Mouse (Mus musculus) midbrain, embryonic 11.5 days (tissue): ENCODE results near the gene Fam19a2. TPM values are rescaled to one million over a fixed set of nuclear protein-coding genes. Genes with fewer than 3 reads are reported as not detected.

Experiments used
- ATAC-seq: fragments of 200-750 bp; cut with Nextera tagmentation; 2 replicates; pipeline ENCODE4 v1.8.0; 2017; ENCODE audit warnings: moderate TSS enrichment, moderate library complexity; ENCODE audit not compliant: low FRiP score
- DNase-seq: peaks from one replicate; pipeline ENCODE4 v3.0.0; 2015; ENCODE audit warnings: low spot score; ENCODE audit errors: missing footprints
- H3K27ac ChIP-seq: fragments of 300-500 bp; sonication (generic); 2 replicates; pipeline ENCODE4 v1.5.1; 2014; ENCODE audit warnings: low read depth, low read length
- H3K27me3 ChIP-seq: fragments of 300-500 bp; sonication (generic); 2 replicates; pipeline ENCODE4 v1.6.1; 2014; ENCODE audit warnings: mild to moderate bottlenecking, low read length, moderate library complexity, mixed read lengths; ENCODE audit not compliant: control insufficient read depth, insufficient read depth
- H3K36me3 ChIP-seq: fragments of 300-500 bp; sonication (generic); 2 replicates; pipeline ENCODE4 v1.6.1; 2014; ENCODE audit warnings: mild to moderate bottlenecking, low read length, moderate library complexity, mixed read lengths; ENCODE audit not compliant: control insufficient read depth, insufficient read depth
- H3K4me1 ChIP-seq: fragments of 300-500 bp; sonication (generic); 2 replicates; pipeline ENCODE4 v1.6.1; 2014; ENCODE audit warnings: low read length; ENCODE audit not compliant: control insufficient read depth, insufficient read depth
- H3K4me2 ChIP-seq: fragments of 300-500 bp; sonication (generic); 2 replicates; pipeline ENCODE4 v1.6.1; 2014; ENCODE audit warnings: mild to moderate bottlenecking, moderate library complexity
- H3K4me3 ChIP-seq: fragments of 300-500 bp; sonication (generic); 2 replicates; pipeline ENCODE4 v1.5.1; 2014; ENCODE audit warnings: low read depth, low read length
- H3K9ac ChIP-seq: fragments of 300-500 bp; sonication (generic); 2 replicates; pipeline ENCODE4 v1.6.1; 2014; ENCODE audit warnings: low read length
- H3K9me3 ChIP-seq: fragments of 300-500 bp; sonication (generic); 2 replicates; pipeline ENCODE4 v1.6.1; 2016; ENCODE audit warnings: low read length; ENCODE audit not compliant: control insufficient read depth
- WGBS: fragments of 180-500 bp; shearing (Covaris S2); extraction: QIAGEN DNeasy Blood & Tissue Kit; methylation state at CpG from one replicate; pipeline ENCODE4 v1.1.7; 2014; 5-methylcytosine and 5-hydroxymethylcytosine counted together
- polyA plus RNA-seq: library from polyadenylated mRNA; unstranded; fragments of >200 nt; fragmentation: Nextera tagmentation; extraction: Ambion mirVana; gene quantifications from 2 replicates; pipeline ENCODE4 v1.2.1, GENCODE M21; 2014

The Fam19a2 gene
- polyA plus RNA-seq, 1 experiment from 2014 or later, result 4.7 TPM

GRCm38 (mm10) chr10:123360492-123360891 is 96.7 kb downstream of the Fam19a2 start:
- Histone ChIP-seq H3K9me3 (no peaks in the 10 kb centered on the region), H3K4me3 (no peak overlapping the region), H3K9ac (no peak overlapping the region), H3K4me1 (no peaks in the 10 kb centered on the region), H3K27ac (no peak overlapping the region), H3K27me3 (no peaks in the 10 kb centered on the region), H3K4me2 (no peak overlapping the region), H3K36me3 (no peaks in the 10 kb centered on the region)
- ATAC-seq, result no peak
- whole genome bisulfite sequencing, result 92% methylated on average over 14 of the region's 14 CpGs
- peak; percentile 26 for DNase-seq

DNA sequence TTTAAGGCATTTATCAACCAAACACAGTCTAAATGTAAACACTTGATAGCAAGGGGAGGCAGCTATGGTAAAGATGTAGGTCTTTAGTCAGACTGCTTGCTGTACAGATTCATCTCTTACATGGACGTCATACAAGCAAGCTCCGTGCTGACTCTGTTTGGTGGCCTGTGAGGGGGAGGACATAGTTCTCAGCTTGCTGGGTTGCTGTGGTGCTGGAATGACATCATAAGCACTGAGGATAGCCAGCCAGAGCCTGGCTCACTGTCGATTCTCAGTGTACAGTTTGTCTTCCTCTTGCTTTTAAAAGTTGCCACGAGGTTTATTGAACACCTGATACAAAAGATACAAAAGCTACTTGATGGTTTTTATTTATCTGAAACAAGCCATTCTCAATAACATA is 100.8 kb downstream of the Fam19a2 start:
- 84% methylated on average over 4 of the region's 4 CpGs for WGBS
- no peaks in the 10 kb centered on the region for H3K36me3 ChIP-seq
- no peak overlapping the region for H3K9ac ChIP-seq
- H3K27ac ChIP-seq, result no peak overlapping the region
- ATAC-seq, result no peak
- peak; percentile 71 for DNase-seq
- no peaks in the 10 kb centered on the region for H3K4me1 ChIP-seq
- no peak overlapping the region for H3K4me3 ChIP-seq
- H3K9me3 ChIP-seq, result no peaks in the 10 kb centered on the region
- H3K4me2 ChIP-seq, result no peak overlapping the region
- H3K27me3 ChIP-seq, result no peaks in the 10 kb centered on the region

DNA sequence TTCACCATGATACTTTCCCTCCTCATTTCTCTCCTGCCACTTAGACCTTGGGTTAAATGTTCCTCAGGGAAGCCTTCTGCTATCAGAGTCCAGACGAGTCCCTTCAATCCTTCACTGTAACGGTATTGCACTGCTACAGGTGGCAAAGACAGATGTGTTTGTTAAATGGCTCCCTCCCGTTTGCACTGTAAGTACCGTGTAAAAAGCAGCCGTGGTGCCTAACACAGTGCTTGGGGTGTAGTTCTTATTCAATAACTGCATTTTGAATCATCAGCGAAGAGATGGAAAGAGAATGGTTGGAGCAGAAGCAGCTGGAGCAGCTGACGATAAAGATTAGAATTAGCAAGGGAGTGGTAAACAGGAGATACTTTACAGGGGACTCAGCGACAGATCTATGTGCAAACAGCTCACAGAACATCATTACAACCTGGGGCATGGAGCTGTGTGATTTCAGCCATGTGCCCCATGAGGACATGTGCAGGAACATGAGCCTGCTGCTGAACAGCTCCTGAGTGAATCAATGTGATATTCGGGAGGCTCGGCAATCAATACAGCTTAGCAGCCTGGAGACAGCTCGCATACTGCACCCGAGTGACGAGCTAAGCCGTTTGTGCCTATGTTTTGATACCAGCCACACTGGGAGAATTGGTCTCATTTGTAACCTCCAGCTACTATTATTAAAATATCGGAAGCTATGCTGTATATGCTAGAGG is 103.5 kb downstream of the Fam19a2 start:
- Histone ChIP-seq H3K9ac (no peak overlapping the region), H3K4me3 (no peak overlapping the region), H3K27me3 (no peaks in the 10 kb centered on the region), H3K27ac (no peak overlapping the region), H3K4me1 (no peaks in the 10 kb centered on the region), H3K9me3 (no peaks in the 10 kb centered on the region), H3K4me2 (no peak overlapping the region), H3K36me3 (no peaks in the 10 kb centered on the region)
- WGBS, result 81% methylated on average over 15 of the region's 15 CpGs
- DNase-seq (peak; percentile 76), ATAC-seq (peak; percentile 62; the same call in 1 of the 2 replicates)

GRCm38 (mm10) chr10:123383277-123383676 is 119.5 kb downstream of the Fam19a2 start:
- 45% methylated on average over 2 of the region's 2 CpGs for WGBS
- Histone ChIP-seq H3K4me2 (no peak overlapping the region), H3K9me3 (no peaks in the 10 kb centered on the region), H3K27ac (no peak overlapping the region), H3K4me1 (no peaks in the 10 kb centered on the region), H3K9ac (no peak overlapping the region), H3K36me3 (no peaks in the 10 kb centered on the region), H3K4me3 (no peak overlapping the region), H3K27me3 (no peaks in the 10 kb centered on the region)
- peak; percentile 67 for DNase-seq
- ATAC-seq, result no peak

DNA sequence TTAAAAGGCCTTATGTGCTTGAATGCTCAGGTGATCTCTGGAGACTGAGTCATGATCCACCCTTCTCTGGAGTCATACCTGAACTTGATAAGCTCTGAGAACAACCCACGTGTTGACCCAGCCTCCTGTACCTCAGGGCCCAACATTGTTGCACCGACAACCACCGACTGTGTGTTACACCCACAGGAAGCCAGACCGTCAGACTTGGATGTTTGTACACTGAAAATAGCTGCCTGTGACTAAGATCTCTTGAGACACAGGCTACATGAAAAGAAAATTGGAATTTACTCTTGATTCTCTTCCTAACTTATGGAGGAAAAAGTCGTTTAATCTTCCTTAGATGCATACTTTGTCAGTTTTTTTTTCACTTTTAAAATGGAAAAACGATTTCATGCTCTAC is 121.8 kb downstream of the Fam19a2 start:
- no peaks in the 10 kb centered on the region for H3K36me3 ChIP-seq
- DNase-seq (peak; percentile 73), ATAC-seq (no peak)
- no peaks in the 10 kb centered on the region for H3K4me1 ChIP-seq
- no peak overlapping the region for H3K9ac ChIP-seq
- 88% methylated on average over 6 of the region's 6 CpGs for WGBS
- no peak overlapping the region for H3K27ac ChIP-seq
- H3K9me3 ChIP-seq, result no peaks in the 10 kb centered on the region
- no peaks in the 10 kb centered on the region for H3K27me3 ChIP-seq
- H3K4me3 ChIP-seq, result no peak overlapping the region
- no peak overlapping the region for H3K4me2 ChIP-seq

- Histone ChIP-seq H3K9ac (no peak overlapping the region), H3K36me3 (no peaks in the 10 kb centered on the region), H3K4me2 (no peak overlapping the region), H3K27ac (no peak overlapping the region), H3K4me3 (no peak overlapping the region), H3K27me3 (no peaks in the 10 kb centered on the region), H3K4me1 (0 out of 2 replicates have a peak, but pooled peaks cover 2% of the 10 kb centered on the region), H3K9me3 (no peaks in the 10 kb centered on the region)
- WGBS, result 85% methylated on average over 9 of the region's 9 CpGs
- ATAC-seq (no peak), DNase-seq (no peak)
These were observed 131.6 kb downstream of the Fam19a2 start for GRCm38 (mm10) chr10:123395429-123395828.

- Histone ChIP-seq H3K4me1 (0 out of 2 replicates have a peak, but pooled peaks cover 2% of the 10 kb centered on the region), H3K4me2 (no peak overlapping the region), H3K9ac (no peak overlapping the region), H3K4me3 (no peak overlapping the region), H3K27ac (no peak overlapping the region), H3K36me3 (no peaks in the 10 kb centered on the region), H3K27me3 (no peaks in the 10 kb centered on the region), H3K9me3 (no peaks in the 10 kb centered on the region)
- ATAC-seq (no peak), DNase-seq (no peak)
- 32% methylated on average over 6 of the region's 6 CpGs for WGBS
These were observed 134.3 kb downstream of the Fam19a2 start for GRCm38 (mm10) chr10:123398136-123398535.

DNA sequence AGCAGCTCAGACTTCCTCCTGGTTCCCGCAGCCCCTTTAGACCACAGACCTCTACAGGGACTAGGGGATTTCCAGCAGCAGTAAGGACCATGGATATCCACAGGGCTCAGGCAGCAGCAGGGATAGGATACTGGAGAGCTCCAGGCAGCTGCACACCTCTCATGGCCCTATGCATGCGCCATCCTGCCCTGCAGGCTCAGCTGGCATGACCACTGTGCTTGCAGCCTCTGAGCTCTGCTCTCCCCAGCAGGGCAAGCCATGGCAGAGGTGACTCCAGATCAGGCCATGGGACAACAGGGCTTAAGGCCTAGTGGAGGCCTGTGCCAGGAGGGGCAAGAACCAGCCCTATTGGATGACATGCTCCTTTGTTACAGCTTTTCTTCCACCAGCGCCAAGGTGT is 137.4 kb downstream of the Fam19a2 start:
- Histone ChIP-seq H3K9me3 (peaks cover 3% of the 10 kb centered on the region; the same call in 1 of the 2 replicates), H3K27ac (no peak overlapping the region), H3K4me3 (no peak overlapping the region), H3K27me3 (no peaks in the 10 kb centered on the region), H3K36me3 (no peaks in the 10 kb centered on the region), H3K9ac (no peak overlapping the region), H3K4me1 (0 out of 2 replicates have a peak, but pooled peaks cover 2% of the 10 kb centered on the region), H3K4me2 (no peak overlapping the region)
- ATAC-seq (peak; percentile 39; the same call in 1 of the 2 replicates), DNase-seq (peak; percentile 12)
- 92% methylated on average over 3 of the region's 3 CpGs for WGBS

DNA sequence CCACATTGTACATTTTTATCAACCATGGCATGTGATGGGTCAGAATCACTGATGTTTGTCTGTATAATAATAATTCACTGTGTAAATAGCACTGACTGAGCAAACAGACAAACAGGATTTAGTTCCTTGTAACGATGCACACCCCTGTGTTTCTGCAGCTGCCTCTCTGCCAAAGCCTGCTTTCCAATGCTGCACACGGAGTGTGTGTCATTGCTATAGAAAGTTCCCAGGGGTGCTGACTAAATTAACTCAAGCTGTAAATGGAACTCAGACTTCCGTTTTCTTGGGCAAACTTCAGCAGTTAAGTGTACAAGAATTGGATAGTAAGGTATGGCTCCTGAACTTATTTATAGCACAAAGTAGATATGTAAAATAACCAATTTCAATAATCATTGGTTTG is 138.7 kb downstream of the Fam19a2 start:
- no peak overlapping the region for H3K9ac ChIP-seq
- no peaks in the 10 kb centered on the region for H3K36me3 ChIP-seq
- peaks cover 3% of the 10 kb centered on the region; the same call in 1 of the 2 replicates for H3K9me3 ChIP-seq
- H3K4me2 ChIP-seq, result no peak overlapping the region
- no peak for ATAC-seq
- H3K27ac ChIP-seq, result no peak overlapping the region
- 0 out of 2 replicates have a peak, but pooled peaks cover 2% of the 10 kb centered on the region for H3K4me1 ChIP-seq
- DNase-seq, result no peak
- no peaks in the 10 kb centered on the region for H3K27me3 ChIP-seq
- 51% methylated on average over 3 of the region's 3 CpGs for WGBS
- H3K4me3 ChIP-seq, result no peak overlapping the region
